Mouse (Mus musculus) heart, adult 18-20 months (tissue): ENCODE results near the gene Naf1. TPM values are rescaled to one million over a fixed set of nuclear protein-coding genes. Genes with fewer than 3 reads are reported as not detected.
A peak's percentile ranks its signal among the peaks of the same experiment; 100 is the strongest.

ENCODE experiments used
- DNase-seq, 2 experiments: peaks; one replicate each; pipeline ENCODE4 v3.0.0; 2021 to 2022; ENCODE audit warnings: mixed read lengths in 1 of 2
- long read RNA-seq, 2 experiments: library from polyadenylated mRNA; stranded (forward); transcript quantifications; one replicate each; pipeline ENCODE4 v2.0.0; 2021
- total RNA-seq, 2 experiments: library from RNA; stranded (reverse); gene quantifications; 2 replicates each; pipeline ENCODE4 v1.2.3; 2021

The Naf1 gene
- total RNA-seq = 1 to 10 TPM; 5.0 to 6.3 TPM
- long read RNA-seq, experiment 1, partial matches to known transcripts = 0 of 1 reads
- long read RNA-seq, experiment 1, other reads (novel, unspliced or antisense) = 1 of 1 reads
- long read RNA-seq, experiment 2 = 0 reads

DNA sequence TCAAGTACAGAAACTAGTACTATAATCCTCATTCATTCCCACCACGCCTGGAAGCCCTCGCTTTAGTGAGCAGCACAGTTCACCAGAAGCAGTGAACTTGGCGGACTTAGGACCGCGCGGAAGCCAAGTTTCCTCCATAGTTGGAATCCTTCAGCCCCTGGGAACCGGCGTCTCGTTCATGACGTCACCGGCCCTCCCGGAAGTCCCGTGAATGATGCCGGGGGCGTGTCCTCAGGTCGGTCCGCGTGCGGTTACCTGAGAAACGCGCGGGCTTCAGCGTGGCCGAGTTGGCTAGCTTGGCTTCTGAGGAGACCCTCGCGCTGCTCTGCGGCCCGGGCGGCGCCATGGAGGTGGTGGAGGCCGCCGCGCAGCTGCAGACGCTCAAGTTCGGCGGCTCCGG lies at the start of gene Naf1:
Gene Naf1, plus strand, starts transcription at position 195 of the 400 bp plus-strand sequence.
- peak; percentile 95 to 96 for DNase-seq

DNA sequence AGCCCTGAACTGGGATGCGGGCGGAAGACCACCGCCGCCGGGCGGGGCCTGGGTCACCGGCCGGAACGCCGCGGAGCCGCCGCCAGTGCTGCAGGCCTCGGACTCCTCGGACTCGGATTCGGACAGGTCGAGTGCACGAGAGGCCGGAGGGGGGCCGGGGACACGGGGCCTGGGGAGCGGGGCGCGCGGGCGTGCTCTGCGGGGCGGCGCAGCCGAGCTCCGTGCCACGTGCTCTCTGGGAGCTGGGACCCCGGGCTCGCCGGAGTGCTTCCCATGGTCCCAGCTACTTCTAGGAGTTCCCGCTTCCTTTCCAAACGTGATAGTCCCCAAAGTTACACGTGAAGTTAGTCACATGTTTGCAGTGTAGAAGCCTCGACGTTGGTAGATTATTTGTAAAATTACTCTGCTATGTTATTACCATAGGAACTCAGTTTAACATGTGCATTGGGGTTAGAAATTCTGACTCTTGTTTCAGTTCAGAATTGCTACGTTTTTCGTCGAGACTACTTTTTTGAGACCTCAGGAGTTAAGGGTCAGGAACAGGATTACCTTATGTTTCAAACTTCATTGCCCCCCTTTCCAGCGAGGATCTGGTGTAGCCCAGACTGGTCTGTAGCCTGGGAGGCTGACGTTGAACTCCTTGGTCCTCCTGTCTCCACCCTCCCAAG lies 1.0 kb downstream of the Naf1 start:
- peak; percentile 23 to 35 for DNase-seq

DNA sequence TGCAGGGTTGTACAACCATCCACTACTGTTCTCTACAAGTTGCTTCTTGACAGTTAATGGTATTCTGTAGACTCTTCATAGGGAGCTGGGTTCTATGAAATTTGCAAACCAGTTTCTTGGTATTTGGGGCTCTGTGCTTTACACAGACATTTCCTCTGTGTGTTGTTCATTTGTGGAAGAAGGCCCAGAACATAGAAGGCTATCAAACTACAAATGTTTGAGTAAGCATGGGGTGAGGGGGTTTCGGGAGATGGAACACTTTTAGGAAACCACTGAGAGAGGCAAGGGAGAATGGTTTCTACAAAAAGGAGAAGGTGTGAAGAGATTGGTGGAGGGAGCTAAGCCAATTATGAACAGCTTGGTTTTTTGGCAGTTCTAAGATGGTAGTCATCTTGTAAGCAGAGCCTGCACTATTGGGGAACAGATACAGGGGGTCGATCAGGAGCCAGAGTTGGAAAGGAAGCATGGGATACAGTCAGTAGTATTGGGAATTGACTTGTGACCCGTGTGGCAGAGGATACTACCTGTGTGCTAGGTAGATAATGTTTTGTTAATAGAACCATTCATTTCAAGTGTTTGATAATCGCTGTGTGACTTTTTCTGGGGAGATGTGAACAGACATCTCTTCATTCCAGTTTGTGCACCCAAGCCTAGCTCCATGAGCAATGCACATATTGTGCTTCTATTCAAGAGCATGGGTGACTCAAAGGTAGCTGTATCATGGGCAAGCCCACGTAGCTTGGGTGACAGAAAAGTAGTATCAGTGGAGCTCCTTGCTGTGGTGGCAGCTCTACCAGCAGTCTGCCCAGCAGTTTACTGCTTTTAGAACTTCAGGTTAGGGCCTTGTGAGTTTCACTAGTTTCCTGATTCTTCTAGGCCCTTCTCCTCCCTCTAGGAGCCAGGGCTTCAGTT lies 1.8 kb downstream of the Naf1 start:
- DNase-seq = peak in 1 of 2 experiments; percentile 18

DNA sequence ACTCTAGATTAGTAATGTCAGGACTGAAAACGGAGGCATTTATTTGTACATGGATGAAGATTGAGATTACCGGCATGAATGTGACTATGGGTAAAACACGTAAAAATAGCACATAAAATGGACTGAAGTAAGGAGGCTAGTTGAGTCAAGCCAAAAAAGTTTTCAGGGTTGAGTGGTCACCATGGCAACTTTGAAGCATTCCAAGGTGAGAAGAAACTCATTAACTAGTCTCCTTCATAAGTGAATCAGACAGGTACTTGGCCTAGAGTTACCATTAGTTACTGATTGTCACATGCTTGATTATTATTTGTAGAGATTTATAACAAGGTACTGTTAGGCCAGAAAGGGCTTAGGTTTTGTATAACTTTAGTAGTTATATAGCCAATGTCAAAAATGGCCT lies 3.7 kb downstream of the Naf1 start:
- DNase-seq = no peak

DNA sequence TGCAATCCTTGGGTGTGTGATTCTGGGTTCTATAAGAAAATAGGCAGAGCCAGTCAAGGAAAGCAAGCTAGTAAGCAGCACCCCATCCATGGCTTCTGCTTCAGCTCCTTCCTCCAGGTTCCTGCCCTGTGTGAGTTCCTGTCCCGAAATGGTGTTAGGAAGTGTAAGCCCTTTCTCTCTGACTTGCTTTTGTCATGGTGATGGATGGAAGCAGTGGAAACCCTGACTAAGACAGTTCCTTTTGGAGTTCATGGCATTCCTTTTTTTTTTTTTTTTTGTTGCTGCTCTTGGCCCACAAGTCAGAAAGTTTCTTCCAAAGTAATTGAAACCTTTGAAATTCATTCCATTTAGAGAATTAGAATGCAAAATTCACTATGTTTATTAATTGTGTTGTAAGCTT lies 5.1 kb downstream of the Naf1 start:
- no peak for DNase-seq

DNA sequence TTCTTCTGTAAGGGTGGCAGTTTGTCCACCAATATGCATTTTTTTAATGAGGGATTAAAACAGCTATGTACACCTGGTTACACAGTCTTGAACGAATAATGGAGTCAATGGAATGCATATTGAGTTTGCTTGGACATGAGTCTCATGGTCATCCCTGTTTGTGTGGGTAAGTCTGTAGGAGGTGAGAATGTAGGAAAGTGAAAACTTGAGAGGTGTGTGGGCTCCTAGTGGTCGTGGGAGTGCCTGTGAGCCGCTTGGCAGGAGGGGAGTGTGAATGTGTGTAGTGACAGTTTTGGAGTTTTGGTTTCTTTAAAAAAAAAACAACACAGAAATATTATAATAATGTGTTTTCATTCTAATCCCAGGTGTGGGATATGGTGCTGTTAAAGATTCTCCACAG lies 7.7 kb downstream of the Naf1 start:
- DNase-seq = no peak

DNA sequence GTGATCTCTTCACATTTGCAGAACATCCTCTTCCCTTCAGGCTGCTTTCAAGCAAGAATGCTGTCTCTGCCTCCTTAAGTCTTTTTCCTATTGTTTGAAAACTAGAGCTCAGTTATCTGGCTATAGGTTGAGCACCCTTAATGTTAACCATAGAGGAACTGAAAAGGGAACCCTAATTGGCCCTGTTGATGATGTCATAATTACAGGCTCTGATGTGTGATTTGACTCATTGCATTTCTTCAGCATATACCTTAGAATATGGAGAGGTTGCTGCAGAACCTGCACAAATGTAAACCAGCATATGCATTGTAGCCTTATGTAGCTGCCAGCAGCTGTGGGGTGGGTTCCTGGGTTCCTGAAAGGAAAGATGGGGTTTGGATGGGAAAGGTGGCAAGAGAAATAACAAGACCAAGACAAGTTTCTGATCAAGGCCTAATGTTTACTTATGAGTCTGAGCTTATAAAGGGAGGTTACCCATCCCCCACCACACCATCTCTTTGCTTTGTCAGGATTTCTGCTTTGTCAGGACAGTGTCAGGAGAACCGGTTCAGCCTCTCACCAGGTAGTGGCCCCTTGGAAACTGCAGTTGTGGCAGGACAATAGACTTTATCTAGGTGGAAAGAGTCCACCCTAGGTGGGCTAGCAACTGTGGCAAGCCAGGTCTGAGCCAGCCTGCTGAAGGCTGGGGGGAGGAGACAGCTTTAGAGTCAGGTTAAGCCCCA lies 9.4 kb downstream of the Naf1 start:
- DNase-seq = no peak

DNA sequence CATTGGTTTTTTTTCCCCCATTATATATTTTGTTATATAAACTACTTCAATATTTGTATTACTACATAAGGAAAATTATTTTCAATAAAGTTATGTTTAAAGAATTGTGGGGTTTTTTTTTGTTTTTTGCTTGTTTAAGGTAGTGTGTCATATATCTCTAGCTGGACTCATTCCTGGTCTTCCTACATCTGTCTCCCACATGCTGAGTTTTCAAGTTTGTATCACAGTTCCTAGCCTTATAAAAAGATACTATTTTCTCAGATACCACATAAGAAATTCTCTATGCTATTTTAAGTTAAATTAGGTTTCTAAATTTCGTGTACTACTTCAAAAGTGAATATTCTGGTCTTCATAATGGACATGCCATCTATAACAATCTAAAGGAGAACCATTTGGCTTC lies 23.8 kb downstream of the Naf1 start:
- no peak for DNase-seq

DNA sequence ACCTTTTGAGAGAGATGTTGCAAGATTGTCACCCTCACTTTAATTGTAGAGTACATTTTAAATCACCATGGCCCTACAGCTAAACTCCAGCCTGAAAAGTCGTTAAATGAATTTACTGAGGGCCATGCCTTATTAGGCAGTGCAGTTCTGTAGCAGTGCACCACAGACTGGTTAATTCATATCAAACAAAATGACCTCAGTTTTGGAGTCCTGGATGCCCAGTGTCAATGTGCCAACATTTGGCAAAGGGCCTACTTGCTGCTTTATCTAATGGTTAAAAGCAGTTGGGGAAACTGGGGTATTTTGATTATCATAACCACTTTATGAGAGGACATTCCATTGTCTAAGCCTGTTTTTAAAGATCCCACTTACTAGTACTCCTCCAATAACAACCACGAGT lies 31.9 kb downstream of the Naf1 start:
- DNase-seq = no peak

DNA sequence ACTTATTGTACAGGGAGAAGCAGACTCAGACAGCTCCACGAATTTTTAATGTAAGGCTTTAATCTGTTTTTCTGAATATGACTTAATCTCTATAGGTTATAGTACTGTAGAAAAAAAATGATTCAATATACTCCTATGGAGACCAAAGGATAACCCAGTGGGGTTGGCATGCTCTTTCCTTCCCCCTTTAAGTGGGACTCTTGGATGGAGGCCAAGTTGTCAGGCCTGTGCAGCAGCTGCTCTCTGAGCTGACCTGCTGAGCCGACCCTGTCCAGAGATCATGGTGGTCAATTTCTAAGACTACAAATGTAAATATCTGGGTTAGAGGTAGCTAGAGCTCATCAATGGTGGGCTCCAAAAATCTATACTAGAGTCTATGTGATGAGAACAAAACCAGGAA lies 45.0 kb downstream of the Naf1 start:
- DNase-seq = no peak

DNA sequence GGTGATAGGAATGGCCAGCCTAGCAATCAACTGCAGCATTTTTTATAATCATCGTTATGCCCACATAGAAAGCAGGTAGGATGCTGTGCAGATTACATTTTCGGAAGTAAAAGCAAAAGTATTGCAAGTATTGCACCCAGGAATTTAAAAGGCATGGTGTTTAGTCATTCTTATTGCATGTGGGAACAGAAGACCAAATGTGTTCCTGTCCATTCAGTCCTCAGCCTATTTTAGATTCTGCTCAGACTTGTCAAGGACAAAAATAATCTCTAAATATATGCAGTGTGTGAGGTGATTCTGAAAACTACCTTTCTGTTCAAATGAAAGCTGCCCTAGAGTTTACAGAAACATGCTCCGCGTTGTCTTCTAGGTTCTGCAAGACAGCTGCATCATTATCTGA lies 45.5 kb downstream of the Naf1 start:
- no peak for DNase-seq

DNA sequence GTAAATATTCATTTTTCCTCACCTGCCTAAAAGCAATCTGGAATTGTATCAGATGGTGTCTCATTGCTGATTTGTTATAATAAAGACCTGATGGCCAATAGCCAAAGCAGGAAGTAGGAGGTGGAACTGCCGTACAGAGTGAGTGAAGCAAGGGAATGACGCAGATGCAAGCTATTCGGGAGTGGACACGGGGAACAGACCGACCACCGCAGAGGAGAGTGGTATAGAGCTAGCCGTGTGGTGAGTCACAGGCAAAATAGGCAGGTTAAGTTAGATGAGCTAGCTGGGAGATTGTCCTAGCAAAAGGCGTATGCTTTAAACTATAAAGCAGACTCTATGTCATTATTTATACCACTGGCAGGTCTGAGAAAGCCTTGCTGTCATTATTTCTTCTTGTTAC lies 46.1 kb downstream of the Naf1 start:
- no peak for DNase-seq

DNA sequence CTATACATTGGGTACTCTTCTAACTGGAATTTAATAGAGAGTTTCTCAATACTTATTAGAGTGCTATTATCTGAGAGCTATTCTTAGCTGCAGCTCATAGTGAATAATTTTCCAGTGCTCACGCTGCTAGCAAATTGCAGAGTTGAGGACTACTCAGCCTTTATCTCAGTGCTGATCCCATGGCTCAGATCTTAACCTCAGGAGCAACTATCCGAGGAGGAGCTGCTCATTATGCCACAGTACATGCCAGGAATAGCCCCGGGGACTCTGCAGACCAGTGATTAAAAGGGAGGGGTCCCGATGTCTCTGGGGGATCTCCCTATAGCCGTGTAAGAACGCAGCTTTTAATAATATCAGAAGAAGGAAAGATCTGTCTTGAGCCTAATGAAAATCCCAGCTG lies 50.7 kb downstream of the Naf1 start:
- DNase-seq = peak; percentile 7 to 17

DNA sequence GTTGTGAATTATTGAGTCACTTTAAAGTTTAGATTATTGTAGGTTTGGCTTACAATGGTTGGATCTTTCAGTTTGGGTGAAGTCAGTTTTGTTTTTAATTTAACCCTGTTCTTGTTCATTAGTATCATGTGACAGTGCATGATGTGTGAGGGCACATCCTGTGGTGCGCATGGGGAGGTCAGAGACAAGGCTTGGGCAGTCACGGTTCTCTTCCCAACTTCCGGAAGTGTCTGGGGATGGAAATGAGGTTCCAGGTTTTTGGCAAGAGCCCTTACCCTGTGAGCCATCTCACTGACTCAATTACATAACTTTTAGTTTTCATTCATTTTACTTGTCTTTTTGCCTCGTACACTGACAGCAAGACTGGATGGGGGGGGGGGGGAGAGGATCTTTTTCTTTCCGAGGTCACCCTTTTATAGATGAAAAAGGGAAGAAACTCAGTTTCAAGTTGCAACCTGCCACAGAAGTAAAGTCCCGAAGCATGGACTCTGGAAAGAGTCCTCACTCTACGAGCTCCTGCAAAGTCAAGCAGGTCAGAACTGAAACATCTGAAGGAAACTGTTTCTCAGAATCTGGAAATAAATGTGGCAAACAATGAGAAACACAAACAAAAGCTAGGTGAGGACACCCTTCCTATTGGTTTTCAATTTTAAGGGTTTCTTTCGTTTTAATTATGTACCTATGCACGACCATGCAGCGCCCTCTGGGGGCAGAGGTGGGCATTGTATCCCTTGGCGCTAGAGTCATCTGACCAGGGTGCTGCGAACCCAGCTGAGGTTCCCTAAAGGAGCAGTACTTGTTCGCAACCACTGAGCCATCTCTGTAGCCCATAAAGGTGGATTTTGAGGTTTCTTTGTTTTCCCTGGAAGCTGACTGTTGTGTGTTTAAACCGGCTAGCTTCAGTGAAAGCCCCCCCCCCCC lies 53.9 kb downstream of the Naf1 start:
- peak; percentile 9 to 49 for DNase-seq

DNA sequence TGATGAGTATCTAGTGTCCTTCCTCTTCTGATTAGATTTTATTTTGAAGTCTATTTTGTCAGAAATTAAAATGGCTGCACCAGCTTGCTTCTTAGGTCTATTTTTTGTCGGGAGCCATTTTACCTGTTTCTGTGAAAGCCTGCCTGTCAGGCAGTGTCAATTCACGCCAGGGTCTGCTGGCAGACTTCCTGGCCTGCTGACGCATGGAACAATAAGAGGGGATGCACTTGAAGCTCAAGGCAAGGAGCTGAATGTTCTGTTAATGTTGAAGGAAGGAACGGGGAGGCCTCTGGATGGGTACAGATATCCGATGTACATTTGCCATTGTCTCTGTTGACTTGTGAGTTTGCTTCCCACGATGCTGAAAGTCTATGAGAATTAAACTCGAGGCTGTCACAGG lies 56.0 kb downstream of the Naf1 start:
- no peak for DNase-seq

DNA sequence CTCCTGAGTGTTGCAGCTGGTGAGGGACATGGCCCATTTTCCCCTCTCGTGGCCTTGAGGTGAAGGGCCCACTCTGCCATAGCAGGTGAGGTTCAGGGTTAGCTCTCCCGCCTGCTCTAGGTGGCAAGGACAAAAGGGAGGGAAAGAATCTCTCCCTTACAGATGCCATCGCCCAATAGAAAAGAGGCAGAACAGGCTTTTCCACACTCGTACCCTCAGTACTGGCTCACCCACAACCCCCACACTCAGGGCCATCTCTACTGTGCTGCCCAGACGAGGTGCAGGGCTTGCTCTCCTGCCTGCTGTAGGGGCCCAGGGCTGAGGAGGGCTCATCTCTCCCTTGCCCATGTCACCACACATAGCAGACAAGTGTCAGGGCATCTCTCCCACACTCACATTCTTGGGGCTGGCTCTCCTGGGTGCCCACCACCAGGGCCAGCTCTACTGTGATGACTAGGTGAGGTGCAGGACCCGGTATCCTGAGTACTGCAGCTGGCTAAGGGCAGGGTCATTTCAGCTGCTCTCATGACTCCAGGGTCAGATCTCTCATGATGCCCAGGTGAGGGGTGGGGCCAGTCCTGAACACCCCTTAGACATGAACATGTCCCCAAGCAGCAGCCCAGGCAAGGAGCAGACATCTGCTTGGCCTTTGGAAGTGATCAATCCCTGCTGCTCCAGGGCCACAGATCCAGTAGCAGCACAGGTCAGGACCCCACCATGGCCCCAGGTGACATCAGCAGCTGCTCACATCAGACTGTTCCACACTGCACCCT lies 57.9 kb downstream of the Naf1 start:
- DNase-seq = no peak

DNA sequence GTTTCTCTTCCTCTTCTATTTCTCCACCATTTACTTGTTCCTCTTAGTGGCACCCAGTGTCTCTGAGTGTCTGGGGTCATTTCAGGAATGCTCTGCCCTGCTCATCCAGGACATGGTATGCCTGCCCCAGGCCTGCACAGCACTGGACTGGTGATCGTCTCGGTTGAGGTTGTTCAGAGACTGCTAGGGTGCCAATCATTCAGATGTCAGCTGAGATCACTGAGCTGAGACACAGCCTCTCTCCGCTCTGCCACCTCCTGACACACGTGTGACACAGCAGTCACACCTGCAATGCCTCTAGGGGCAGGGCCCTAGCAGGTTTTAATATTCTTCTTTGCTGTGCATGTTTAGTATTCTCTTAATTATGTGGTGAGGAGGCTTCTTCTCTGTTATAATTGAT lies 58.5 kb downstream of the Naf1 start:
- DNase-seq = no peak

DNA sequence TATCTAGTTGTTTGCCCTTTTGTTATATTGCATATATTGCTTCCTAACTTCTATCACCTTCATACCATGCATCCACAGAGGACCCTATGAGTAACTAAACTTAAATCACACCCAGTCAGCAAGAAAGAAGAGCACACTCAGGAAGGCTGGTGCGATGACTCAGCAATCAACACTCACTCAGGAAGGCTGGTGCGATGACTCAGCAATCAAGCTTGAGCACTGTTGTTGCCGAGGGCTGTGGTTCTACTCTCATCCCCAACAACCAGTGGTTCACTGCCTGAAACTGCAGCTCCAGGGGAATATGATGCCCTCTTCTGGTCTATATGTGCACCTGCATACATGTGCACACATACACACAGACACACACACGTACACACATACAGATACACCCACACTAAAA lies 73.7 kb downstream of the Naf1 start:
- DNase-seq = no peak

DNA sequence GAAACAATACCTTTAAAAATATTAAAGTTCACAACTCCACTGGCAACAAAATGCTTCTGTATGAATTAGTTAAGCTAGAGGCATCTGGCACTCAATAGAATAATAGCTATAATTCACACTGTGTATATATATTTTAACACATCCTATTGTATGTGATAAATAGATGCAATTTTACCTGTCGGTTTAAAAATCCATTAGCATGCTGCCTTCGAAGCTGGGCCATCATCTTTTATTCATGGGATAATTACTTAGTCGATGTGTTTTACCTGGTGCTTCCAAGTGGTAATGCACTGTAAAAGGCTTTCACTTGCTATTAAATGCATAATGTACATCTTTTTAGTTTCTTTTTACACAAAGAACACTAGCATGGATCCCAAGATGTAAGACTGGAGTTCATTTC lies 76.2 kb downstream of the Naf1 start:
- DNase-seq = no peak
